Mouse (Mus musculus): ENCODE results near the gene Kat2b.

DNA sequence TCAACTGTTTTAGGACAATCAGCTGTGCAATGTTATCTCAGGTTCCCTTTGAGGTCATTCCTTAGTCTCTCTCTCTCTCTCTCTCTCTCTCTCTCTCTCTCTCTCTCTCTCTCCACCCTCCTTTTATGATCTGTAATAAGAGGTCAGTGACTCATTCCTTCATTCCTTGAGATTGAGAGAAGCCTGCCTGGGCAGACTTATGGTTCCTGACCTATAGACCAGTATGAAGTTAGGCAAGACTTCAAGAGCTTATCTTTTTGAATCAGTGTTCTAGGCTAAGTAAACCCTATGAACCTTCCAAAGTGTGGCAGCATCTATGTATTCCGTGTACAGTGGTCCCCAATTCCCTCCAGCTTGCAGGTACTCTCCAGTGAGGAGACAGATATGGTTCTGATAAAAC is 147.8 kb downstream of the Kat2b start:
- no peak for TF ChIP-seq CHD2 (IDR thresholded peaks at IDR 0.05; ENCODE audit: low read depth, low read length)
- no peak for TF ChIP-seq HCFC1 (IDR thresholded peaks at IDR 0.05; ENCODE audit: borderline replicate concordance, insufficient read depth, low read length)
- TF ChIP-seq ZC3H11A (IDR thresholded peaks at IDR 0.05; ENCODE audit: borderline replicate concordance, low read depth, low read length): no peak
